Mouse (Mus musculus): ENCODE data around the gene Ypel4.

DNA sequence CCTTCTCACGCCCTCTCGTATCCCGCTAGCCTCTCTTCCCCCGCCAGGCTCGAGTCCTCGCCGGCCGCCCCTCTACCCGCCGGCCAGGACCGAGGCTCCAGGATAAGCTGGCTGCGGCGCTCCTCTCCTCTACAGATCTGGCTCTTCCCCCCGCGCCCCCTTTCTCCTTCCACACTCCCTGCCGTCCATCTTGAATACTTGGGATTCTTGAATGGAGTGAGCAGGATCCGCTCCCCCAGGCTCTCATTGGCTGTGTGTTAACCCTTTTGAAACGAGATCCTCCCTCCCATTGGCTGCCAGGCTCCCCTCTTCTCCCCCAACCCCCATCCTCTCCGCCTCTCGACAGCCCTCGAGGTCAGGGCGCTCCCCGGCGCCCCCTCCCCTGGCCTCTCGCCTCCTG, 9.7 kb downstream of the Ypel4 start, which contains the start of gene Gm19426:
- TF ChIP-seq POLR2A (IDR thresholded peaks at IDR 0.05; ENCODE audit: control insufficient read depth, low read depth, low read length): no peak
- no peak for TF ChIP-seq CTCF (IDR thresholded peaks at IDR 0.05; ENCODE audit: control insufficient read depth, insufficient read depth, insufficient replicate concordance, low read depth, low read length)

All from testis, adult 2 months (tissue).